Mouse (Mus musculus) lung, postnatal 0 days (tissue): ENCODE results near the gene P3h1.

ENCODE experiments used
- CTCF ChIP-seq: IDR thresholded peaks from 2 replicates; pipeline ENCODE4 v1.5.1; 2016; ENCODE audit warnings: antibody characterized with exemption, mild to moderate bottlenecking
- EP300 ChIP-seq: IDR thresholded peaks from 2 replicates; pipeline ENCODE4 v1.6.1; 2016; ENCODE audit warnings: antibody characterized with exemption, mild to moderate bottlenecking, control low read depth

- TF ChIP-seq CTCF (peak; percentile 34), EP300 (peak; percentile 97)
These were observed 42.5 kb downstream of the P3h1 start for GRCm38 (mm10) chr4:119275226-119275625.
